Mouse (Mus musculus) lung, postnatal 25 days (tissue): ENCODE data around the gene Slc24a3.

Experiments used
- DNase-seq: peaks from one replicate; pipeline ENCODE4 v3.0.0; 2022; ENCODE audit warnings: low spot score

Gene Slc24a3

DNA sequence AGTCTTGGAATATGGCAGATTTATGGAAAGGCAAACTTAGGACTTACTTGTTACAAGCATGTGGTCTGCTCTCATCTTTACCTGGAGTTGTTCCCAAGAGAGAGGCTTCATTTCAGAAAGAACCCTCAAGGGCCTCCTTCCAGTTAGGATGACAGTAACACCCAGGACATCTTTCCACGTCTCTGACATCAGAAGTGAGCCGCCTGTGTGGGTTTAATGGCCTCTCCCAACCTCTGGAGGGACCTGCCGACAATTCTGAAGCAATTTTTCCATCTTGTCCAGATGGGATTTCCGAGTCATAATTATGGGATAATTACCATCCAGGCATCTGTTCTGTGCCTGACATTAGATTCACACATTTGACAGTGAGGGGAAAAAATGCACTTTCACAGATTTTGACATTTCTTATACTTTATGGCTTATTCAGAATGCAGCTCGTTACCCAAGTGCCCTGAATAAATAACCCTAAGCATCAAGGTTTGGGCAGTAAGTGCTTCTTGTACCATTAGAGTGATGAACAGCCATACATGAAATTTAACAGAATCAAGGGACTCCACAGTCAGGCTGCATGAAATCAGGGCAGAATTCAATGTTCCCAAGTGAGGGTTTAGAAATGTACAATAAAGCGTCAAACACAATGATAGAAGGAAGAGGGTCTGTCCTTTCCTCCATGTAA lies 463.7 kb downstream of the Slc24a3 start:
- no peak for DNase-seq

GRCm38 (mm10) chr2:145631799-145632174 lies 464.2 kb downstream of the Slc24a3 start:
- DNase-seq: peak; percentile 2

GRCm38 (mm10) chr2:145633811-145634210 lies 466.3 kb downstream of the Slc24a3 start:
- DNase-seq: no peak

- no peak for DNase-seq
These were observed 472.9 kb downstream of the Slc24a3 start for GRCm38 (mm10) chr2:145640255-145640984.

DNA sequence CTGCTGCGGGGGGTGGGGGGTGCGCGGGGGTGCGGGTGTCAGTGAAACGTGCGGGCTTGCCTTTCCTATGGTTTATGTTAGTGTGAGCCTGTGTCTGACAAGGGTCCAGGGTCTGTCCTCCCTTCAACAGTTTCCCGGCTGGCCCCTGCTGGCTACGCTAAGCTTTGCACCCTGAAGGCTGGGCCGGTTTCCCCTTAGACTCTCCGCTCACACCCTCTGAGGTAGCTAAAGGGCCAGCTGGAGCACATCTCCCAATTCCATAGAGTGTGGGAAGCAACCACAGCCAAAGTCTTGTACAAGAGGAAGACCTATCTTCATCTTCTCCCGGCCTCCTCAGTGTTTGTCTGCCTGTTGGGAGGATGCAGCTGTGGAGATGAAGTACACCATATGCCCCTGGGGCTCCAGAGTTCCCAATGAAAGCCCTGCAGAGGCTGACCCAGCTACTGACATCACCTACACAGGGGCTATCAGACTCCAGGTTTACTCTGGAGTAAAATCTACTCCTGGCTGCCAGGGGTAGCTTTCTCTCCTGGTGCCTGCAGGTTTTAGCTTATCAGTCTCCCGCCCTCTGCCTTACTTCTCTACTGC lies 487.9 kb downstream of the Slc24a3 start:
- DNase-seq: no peak

- DNase-seq: no peak
These were observed 488.6 kb downstream of the Slc24a3 start for GRCm38 (mm10) chr2:145656121-145656520.

GRCm38 (mm10) chr2:145656716-145657115 lies 489.2 kb downstream of the Slc24a3 start:
- no peak for DNase-seq

DNA sequence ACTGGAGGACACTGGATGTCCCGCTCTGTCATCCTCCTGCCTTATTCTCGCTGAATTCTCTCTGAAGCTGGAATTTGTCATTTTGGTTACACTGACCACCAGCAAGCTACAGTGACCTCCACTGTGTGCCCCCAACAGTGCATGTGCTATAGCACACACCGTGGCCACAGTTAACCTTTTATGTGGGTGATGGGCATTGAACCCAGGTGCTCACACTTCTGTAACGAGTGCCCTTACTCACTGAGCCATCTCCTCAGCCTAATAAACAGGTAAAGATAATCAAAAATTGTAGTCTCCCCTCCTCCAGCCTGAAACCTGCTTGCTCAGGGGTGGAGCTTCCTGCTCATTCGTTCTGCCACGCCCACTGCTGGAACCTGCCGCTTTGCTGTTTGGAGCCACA lies 493.7 kb downstream of the Slc24a3 start:
- no peak for DNase-seq

GRCm38 (mm10) chr2:145663899-145664298 lies 496.3 kb downstream of the Slc24a3 start:
- no peak for DNase-seq

GRCm38 (mm10) chr2:145664311-145664710 lies 496.8 kb downstream of the Slc24a3 start:
- no peak for DNase-seq

DNA sequence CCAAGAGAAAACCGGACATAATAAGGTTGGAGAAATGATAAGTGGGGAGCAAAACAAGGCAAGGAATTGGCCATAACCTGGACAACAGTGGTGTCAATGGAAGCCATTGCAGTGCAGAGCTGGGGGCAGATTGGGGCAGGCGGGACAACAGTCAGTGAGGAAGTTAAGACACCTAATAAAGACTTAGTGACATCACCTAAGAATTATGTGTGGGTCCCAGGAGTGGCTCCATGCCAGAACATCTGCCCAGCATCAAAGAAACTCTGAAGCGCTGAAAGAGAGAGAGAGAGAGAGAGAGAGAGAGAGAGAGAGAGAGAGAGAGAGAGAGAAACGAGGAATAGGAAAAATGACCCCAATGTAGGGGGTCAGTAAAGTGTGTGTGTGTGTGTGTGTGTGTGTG lies 500.6 kb downstream of the Slc24a3 start:
- DNase-seq: no peak

DNA sequence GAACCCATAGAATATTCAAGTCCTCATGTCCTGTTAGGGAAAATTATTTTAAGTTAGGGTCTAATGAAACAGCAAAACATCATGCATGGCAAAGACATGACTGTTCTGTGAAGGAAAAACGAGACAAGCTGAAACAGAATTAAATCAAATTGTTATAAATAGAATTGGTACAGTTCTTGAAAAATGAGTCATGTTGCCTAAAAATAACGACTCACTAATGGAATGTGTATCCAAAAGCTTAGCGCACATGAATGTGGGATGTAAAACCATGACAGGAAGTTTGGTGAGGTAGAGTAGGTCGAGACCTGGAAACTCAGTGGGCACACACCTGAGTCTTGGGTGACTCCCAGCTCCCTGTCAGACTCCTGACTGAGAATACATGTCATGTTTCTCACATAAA lies 502.6 kb downstream of the Slc24a3 start:
- DNase-seq: no peak

- no peak for DNase-seq
These were observed 507.1 kb downstream of the Slc24a3 start for GRCm38 (mm10) chr2:145674496-145675141.

DNA sequence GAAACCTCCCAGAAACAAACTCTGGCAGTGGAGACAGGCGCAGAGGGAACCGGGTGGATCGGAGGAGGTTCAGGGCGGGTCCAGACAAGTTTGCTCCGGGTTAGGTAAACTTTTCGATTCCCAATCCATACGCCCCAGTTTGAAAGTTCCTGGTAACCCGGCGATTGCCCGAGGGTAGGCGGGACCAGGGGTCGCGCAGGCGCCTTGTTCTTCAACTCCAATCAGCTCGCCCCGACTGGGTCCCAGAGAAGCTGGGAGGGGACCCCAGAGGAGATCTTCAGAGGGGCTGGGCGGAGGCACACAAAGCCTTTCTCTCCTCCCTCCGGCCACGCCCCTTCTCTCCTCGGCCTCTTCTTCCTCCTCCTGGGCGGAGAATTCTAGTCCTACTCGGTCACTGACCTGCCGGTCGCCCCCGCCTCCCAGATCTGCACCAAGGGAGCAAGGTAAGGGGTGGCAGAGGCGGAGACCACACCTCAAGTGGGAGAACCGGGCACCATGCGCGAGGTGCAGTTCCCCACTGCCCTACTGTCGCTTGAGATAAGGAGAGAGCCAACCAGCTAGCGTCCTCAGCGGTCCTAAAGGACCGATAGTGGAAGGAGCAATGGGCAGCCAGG lies 507.7 kb downstream of the Slc24a3 start, which contains the start of gene Rin2:
TSS of gene Rin2 (plus strand) at position 74 of the 614 bp plus-strand sequence.
- DNase-seq: peak; percentile 83

GRCm38 (mm10) chr2:145675756-145676543 lies 508.4 kb downstream of the Slc24a3 start:
- peak; percentile 54 for DNase-seq

DNA sequence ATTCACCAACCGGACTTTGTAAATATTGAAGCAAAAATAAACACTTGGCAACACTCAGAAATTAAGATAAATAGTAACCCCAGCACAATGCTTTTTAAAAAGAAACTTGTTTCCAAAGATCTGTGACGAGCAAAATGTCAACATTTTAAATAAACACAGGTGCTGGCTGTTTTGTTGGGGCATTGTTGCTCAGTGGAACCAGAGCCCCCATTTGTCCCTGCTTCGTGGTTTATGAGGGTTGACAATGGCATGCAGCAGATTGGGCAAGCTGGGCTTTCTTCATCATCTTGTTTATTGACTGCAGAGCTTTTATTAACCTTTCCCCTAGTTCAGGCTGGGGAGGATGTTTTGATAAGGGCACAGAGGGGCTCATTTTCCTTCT lies 509.0 kb downstream of the Slc24a3 start:
- DNase-seq: peak; percentile 59

DNA sequence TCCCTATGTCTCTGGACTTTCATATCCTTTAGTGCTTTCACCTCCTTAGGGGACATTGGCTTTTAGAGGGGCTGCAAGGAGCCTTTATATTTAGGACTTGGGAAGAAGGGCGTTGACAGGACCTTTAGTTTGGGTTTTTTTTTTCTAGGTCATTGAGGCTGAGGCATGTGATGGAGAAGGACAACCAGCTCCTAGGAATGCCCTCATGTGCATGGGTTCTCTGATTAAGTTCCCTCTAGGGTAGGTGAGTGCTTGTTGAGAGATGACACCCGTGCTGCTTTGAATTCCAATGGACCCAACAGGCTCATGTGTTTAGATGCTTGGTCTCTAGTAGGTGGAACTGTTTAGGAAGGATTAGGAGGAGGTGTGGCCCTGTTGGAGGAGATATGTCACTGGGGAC lies 509.4 kb downstream of the Slc24a3 start:
- DNase-seq: no peak

DNA sequence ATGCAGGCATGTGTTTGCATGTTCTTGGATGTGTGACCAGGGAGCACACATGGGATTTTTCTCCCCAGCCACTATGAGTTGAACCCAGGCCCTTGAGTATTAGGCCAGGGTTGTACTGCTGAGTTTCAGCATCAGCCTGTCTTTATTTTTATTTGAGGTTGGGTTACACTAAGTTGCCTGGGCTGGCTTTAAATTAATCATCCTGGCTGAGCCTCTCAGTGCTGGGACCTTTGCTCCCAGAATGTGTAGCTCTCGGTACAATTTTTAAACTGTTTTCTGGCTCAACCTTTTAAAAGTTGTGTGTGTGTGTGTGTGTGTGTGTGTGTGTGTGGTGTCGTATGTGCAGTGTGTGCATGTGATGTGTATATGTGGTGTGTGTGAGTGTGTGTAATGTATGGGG lies 512.6 kb downstream of the Slc24a3 start:
- no peak for DNase-seq

GRCm38 (mm10) chr2:145680762-145681161 lies 513.2 kb downstream of the Slc24a3 start:
- DNase-seq: no peak

DNA sequence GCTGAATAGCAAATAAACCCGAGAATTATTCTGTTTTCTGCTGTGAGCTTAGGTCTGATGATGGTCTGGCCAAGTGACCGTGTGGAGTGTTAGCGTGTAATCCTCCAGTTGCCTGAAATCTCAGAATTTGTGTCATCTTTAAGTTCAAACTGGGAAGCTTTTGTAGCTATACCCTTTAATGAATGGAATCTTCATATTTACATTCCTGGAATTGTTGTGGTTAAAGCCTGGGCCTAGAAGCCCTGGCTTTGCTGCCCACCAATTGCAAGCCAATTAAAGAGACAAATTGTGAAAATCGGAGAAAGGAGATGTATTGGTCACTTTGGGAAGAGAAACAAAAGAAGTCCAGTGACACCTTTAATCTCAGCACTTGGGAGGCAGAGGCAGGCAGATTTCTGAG lies 514.1 kb downstream of the Slc24a3 start:
- DNase-seq: no peak

- peak; percentile 8 for DNase-seq
These were observed 515.4 kb downstream of the Slc24a3 start for GRCm38 (mm10) chr2:145682924-145683323.

DNA sequence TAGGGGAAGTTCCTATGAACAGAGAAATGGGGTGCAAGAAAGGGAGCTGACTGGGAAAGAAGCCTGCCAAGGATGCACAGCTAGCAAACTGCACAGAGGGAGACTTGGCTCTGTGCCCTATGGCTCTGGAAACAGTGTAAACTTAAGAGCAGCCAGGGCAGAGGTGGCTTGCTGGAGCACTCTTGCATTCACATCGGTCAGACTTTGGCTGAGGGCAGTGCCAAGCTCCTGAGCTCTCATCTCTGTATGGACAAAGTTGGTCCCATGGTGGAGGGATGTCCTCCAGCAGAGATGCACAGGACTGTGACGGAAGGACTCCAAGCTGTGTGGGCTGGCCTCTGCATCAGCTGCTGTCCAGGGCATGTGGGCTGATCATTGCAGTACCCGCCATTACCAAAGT lies 516.0 kb downstream of the Slc24a3 start:
- peak; percentile 50 for DNase-seq
